Mouse (Mus musculus) spleen, adult 12 weeks (tissue): ENCODE data around the gene Ppm1m.

Experiments
- DNase-seq: peaks from one replicate; pipeline ENCODE4 v3.0.0; 2022; ENCODE audit warnings: low spot score

Gene Ppm1m

DNA sequence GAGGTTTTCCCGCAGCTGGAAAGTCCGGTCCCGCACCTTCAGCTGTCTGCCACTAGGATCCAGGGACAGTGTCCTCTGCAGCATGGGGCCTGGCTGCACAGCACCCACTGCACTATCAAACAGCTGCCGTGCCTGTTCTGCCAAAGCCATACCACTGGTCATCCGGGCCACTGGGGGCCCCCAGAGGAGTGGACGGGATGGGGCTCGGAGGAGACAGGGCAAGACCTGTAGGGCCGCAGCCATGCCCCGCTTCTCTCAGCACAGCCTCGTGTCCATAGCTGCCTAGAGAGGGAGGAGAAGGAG, 42.0 kb downstream of the Ppm1m start:
- no peak for DNase-seq

DNA sequence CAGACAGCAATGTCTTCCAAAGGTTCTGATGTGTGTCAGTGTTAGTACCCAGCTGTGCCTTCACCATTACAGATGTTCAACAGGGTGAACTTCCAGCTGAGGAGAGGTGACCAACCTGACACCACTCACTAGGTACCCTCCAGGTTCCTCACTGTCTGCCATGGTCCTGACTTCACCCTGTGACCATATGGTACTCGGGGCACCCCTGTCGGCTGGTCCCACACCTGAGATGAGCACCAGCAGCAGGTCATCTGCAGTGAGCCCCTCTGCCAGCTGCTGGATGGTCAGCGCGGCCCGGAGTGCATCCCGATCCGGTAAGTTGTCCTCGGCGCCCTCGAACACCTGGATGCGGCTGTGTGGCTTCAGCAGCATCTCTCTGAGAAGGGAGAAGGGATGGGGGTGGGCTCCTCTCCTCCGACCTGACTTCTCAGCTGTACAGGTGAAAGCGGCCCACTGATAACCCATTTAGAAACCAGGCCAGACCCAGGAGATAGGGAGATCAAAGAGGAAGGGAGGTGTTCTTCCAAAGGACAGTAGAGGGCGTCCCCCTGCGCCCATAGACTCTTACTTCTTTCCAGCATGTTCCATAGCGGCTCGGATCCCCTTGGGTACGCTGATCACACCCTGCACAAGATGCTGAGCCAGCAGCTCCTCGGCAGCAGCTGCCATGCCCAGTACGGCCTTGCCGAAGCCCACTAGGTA, 42.5 kb downstream of the Ppm1m start:
- DNase-seq: no peak

DNA sequence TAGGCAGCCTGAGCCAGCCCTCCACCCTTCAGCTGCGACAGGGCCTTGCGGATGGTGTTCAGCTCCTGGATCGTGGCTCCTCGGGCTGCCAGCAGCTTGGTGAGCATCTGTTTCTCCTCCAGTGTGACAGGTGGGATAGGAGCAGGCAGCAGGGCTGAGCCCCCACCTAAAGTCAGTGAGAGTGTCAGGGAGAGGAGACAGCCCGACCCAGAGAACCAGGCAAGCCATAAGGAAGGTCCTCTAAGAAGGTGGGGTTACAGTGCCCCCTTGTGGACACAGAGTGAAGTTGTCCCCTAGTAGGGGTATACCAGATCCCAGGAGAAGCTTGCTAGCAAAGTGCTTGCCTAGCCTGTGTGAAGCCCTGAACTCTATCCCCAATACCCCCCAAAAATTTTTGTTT, 43.1 kb downstream of the Ppm1m start:
- peak; percentile 35 for DNase-seq

DNA sequence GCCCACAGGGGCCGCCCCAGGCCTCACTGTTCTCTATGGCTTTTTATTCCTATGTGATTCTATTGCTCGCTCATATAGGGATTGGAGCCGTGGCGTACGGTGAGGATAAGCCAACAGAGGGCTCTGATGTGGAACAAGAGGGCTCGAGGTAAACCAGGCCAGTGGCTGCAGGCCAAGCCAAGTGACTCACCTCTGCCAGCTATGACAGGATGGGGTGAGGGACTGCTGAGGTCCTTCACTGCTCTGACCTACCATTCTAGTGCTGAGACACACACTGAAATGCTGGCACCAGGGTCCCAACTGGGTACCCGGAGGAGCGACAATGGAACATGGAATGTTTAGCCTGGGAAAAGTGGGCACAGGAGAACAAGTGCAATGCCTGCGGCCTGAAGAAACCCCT, 45.4 kb downstream of the Ppm1m start:
- DNase-seq: no peak

DNA sequence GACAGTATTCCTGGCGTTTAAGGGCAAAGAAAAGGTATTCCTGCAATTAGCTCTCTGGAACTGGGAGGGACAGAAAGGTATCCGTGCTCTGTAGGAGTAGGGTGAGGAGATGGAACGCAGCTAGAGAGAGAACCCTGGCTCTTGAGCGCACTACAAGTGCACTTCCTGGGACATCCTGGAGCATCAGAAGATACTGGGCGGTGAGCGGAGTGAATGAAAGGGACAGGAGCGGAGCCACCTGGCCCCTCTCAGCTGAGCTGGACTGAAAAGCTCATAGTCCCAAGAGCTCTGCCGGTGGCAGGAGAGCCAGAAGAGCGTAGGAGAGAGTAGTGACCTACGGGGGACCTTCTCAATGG, 50.2 kb downstream of the Ppm1m start:
- no peak for DNase-seq

GRCm38 (mm10) chr9:106148541-106149398, 50.8 kb downstream of the Ppm1m start:
- no peak for DNase-seq

- DNase-seq: no peak
Measured at GRCm38 (mm10) chr9:106147851-106148431, 51.6 kb downstream of the Ppm1m start.

GRCm38 (mm10) chr9:106147281-106147680, 52.3 kb downstream of the Ppm1m start:
- no peak for DNase-seq

DNA sequence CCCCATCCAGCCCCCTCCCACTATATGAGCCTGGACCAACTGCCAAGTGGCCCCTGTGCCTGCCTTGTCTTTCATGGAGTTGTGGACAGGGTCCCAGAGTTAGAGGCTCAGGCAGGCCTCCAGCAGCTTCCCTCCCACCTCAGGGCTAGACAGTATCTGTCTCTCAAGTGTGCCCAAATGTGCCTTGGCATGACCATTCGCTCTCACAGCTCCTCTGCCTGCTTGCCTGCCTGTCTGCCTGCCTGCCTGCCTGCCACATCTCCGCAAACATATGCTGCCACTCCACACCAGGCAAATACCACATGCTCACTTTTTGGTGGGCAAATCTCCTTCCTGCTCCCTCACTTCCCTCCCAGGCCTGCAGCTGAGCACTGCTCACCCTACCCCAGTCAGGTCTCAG, 54.0 kb downstream of the Ppm1m start:
- no peak for DNase-seq
